Mouse (Mus musculus): Measurements from ENCODE around the gene Ptprd. TPM values are rescaled to one million over a fixed set of nuclear protein-coding genes. Genes with fewer than 3 reads are reported as not detected.

Ptprd gene
- 14.5 and 15.9 TPM in 2 replicates for polyA plus RNA-seq (2015; fragmentation: Nextera tagmentation; extraction: Ambion mirVana)

- ATAC-seq (ENCODE audit: borderline replicate concordance, extremely low read depth, low FRiP score, low TSS enrichment), result peak; percentile 65
- Histone ChIP-seq H3K9ac (no peak within 1 kb of the TSS), H3K9me3 (no peaks in the 10 kb centered on the region)
These were observed at the start of gene Ptprd for GRCm38 (mm10) chr4:78211529-78212494. TSS of gene Ptprd (minus strand) at chr4:78211961.

DNA sequence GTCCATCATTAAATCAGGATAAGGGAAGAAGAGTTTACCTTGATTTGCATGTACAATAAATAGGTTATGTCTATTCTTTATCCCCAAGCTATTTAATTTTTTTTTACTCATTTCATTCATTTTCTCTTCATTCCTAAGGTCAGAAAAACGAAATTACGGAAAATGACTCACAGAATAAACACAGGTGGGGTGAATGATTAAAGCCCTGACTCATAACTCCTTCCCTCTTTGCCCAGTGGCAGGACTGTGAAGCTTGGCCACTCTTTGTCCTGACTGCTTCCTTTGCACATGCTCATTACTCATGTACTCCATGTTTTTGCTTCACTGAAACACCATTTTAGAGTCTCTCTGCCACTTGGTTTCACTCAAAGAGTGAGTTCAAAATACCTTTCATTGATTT lies 24.1 kb upstream of the Ptprd start:
- H3K4me3 ChIP-seq, result no peak overlapping the region
- WGBS, result 54% methylated on average over 2 of the region's 2 CpGs

More at GRCm38 (mm10) chr4:78211529-78212494, at the start of gene Ptprd:
- WGBS, result under 1% methylated on average over 52 of the region's 86 CpGs
- Histone ChIP-seq H3K27me3 (peaks cover 25% of the 10 kb centered on the region), H3K4me3 (peak within 1 kb of the TSS; percentile 43), H3K4me1 (peaks cover 4% of the 10 kb centered on the region; the same call in 1 of the 2 replicates), H3K27ac (no peak within 1 kb of the TSS), H3K4me2 (peak within 1 kb of the TSS; percentile 80), H3K36me3 (no peaks in the 10 kb centered on the region)

DNA sequence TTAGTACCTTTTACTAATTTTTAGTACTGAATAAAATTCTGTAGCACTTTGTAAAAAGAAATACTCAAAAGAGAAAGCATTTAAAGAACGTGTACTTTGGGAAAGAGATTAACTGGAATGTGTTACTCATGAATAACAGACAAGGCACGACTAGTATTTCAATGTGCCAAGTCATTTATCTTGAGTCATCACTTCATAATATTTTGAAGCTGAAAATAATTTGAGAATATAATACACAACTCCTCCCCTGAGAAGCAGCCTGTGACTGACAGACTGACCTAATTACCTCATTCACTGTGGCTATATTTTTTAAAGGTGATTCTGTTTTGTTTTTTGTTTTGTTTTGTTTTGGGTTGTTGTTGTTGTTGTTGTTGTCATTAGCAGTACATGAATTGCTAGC lies 23.6 kb upstream of the Ptprd start:
- no peaks in the 10 kb centered on the region for H3K4me1 ChIP-seq
- ATAC-seq (ENCODE audit: borderline replicate concordance, extremely low read depth, low FRiP score, low TSS enrichment), result no peak
- no peak overlapping the region for H3K4me3 ChIP-seq
- H3K9me3 ChIP-seq, result no peaks in the 10 kb centered on the region
- no peak overlapping the region for H3K27ac ChIP-seq
- no peak overlapping the region for H3K9ac ChIP-seq
- WGBS, result 48% methylated on average over 2 of the region's 2 CpGs
- no peak overlapping the region for H3K4me2 ChIP-seq
- H3K36me3 ChIP-seq, result no peaks in the 10 kb centered on the region
- no peaks in the 10 kb centered on the region for H3K27me3 ChIP-seq

More for the DNA sequence above, 24.1 kb upstream of the Ptprd start:
- ATAC-seq (ENCODE audit: borderline replicate concordance, extremely low read depth, low FRiP score, low TSS enrichment), result no peak
- Histone ChIP-seq H3K4me2 (no peak overlapping the region), H3K27me3 (no peaks in the 10 kb centered on the region), H3K36me3 (no peaks in the 10 kb centered on the region), H3K9ac (no peak overlapping the region), H3K4me1 (no peaks in the 10 kb centered on the region), H3K9me3 (no peaks in the 10 kb centered on the region), H3K27ac (no peak overlapping the region)

DNA sequence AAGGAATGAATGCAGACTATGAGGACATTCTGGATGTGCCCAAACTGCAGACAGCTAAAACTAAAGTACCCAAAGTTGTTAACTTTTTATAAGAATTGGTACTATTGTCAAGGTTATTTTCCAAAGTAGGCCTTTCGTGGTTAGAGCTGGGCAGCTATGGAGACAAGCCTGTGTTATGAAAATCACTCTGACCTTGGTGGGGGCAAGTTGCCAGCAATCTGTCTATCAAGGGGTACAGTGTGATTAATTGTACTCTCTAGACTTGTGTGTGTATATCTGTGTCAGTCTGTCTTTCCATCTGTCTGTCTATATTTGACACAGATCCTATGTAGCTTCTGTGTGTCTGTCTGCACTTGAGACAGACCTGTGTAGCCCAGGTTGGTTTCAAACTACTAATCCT lies 22.9 kb upstream of the Ptprd start:
- Histone ChIP-seq H3K4me2 (no peak overlapping the region), H3K9ac (no peak overlapping the region), H3K27me3 (no peaks in the 10 kb centered on the region), H3K27ac (no peak overlapping the region), H3K4me1 (no peaks in the 10 kb centered on the region), H3K9me3 (no peaks in the 10 kb centered on the region), H3K36me3 (no peaks in the 10 kb centered on the region), H3K4me3 (no peak overlapping the region)
- WGBS, result 86% methylated on average over 1 of the region's 1 CpGs
- no peak for ATAC-seq (ENCODE audit: borderline replicate concordance, extremely low read depth, low FRiP score, low TSS enrichment)

DNA sequence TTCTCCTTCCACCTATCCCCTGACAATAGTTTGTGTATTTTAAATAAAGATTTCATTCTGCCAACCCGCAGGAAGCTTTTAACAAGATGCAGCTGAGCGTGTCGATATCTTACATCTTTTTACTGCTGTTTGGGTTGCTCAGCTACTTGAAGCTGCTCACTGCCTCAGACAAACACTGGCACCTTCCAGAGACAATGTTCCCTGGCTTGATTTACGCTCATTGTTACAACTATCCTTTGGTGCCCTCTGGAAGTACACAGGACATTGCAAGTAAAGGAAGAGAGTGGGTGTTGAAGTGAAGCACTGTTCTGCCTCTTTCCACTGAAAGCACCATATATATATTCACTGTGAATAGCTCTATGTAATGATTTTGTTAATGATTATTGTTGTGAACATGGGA lies 2.2 kb upstream of the Ptprd start:
- Histone ChIP-seq H3K9ac (no peak overlapping the region), H3K4me1 (peaks cover 4% of the 10 kb centered on the region; the same call in 1 of the 2 replicates), H3K27me3 (peaks cover 25% of the 10 kb centered on the region), H3K9me3 (no peaks in the 10 kb centered on the region), H3K27ac (no peak overlapping the region), H3K4me3 (no peak overlapping the region), H3K4me2 (no peak overlapping the region), H3K36me3 (no peaks in the 10 kb centered on the region)
- 64% methylated on average over 4 of the region's 4 CpGs for WGBS
- no peak for ATAC-seq (ENCODE audit: borderline replicate concordance, extremely low read depth, low FRiP score, low TSS enrichment)

DNA sequence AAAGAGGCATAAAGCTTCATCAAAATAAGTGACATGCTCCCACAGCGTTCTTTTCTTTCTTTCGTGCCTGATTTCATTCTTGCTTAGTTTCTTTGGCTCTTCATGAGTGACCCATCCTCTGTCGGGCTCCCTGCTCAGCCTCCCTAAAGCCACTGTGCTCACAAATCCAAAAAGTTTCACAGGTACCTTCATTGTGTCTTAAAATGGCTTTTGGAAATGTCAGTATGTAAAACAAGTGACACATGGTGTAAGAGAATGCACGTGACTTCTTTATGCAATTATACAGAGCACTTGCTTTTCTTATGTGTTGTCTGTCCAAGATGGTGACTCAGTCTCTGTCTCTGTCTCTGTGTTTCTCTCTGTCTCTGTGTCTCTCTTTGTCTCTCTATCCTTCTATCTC lies 1.2 kb upstream of the Ptprd start:
- no peak overlapping the region for H3K4me3 ChIP-seq
- WGBS, result 72% methylated on average over 4 of the region's 4 CpGs
- no peak overlapping the region for H3K4me2 ChIP-seq
- no peak overlapping the region for H3K9ac ChIP-seq
- no peak for ATAC-seq (ENCODE audit: borderline replicate concordance, extremely low read depth, low FRiP score, low TSS enrichment)
- H3K9me3 ChIP-seq, result no peaks in the 10 kb centered on the region
- H3K27ac ChIP-seq, result no peak overlapping the region
- peaks cover 25% of the 10 kb centered on the region for H3K27me3 ChIP-seq
- H3K36me3 ChIP-seq, result no peaks in the 10 kb centered on the region
- peaks cover 4% of the 10 kb centered on the region; the same call in 1 of the 2 replicates for H3K4me1 ChIP-seq

GRCm38 (mm10) chr4:78210878-78211528 lies 758 bp downstream of the Ptprd start:
- H3K4me2 ChIP-seq, result peak overlapping the region; percentile 80
- H3K4me3 ChIP-seq, result peak overlapping the region; percentile 43
- 27% methylated on average over 9 of the region's 9 CpGs for WGBS
- H3K27me3 ChIP-seq, result peaks cover 25% of the 10 kb centered on the region
- ATAC-seq (ENCODE audit: borderline replicate concordance, extremely low read depth, low FRiP score, low TSS enrichment), result no peak
- peaks cover 4% of the 10 kb centered on the region; the same call in 1 of the 2 replicates for H3K4me1 ChIP-seq
- H3K36me3 ChIP-seq, result no peaks in the 10 kb centered on the region
- H3K9me3 ChIP-seq, result no peaks in the 10 kb centered on the region
- H3K9ac ChIP-seq, result no peak overlapping the region
- H3K27ac ChIP-seq, result no peak overlapping the region

GRCm38 (mm10) chr4:78205018-78205417 lies 6.7 kb downstream of the Ptprd start:
- no peak overlapping the region for H3K4me2 ChIP-seq
- WGBS, result 34% methylated on average over 3 of the region's 3 CpGs
- no peak overlapping the region for H3K27ac ChIP-seq
- H3K27me3 ChIP-seq, result no peaks in the 10 kb centered on the region
- H3K4me1 ChIP-seq, result no peaks in the 10 kb centered on the region
- no peaks in the 10 kb centered on the region for H3K36me3 ChIP-seq
- H3K4me3 ChIP-seq, result no peak overlapping the region
- H3K9me3 ChIP-seq, result no peaks in the 10 kb centered on the region
- no peak overlapping the region for H3K9ac ChIP-seq
- no peak for ATAC-seq (ENCODE audit: borderline replicate concordance, extremely low read depth, low FRiP score, low TSS enrichment)

DNA sequence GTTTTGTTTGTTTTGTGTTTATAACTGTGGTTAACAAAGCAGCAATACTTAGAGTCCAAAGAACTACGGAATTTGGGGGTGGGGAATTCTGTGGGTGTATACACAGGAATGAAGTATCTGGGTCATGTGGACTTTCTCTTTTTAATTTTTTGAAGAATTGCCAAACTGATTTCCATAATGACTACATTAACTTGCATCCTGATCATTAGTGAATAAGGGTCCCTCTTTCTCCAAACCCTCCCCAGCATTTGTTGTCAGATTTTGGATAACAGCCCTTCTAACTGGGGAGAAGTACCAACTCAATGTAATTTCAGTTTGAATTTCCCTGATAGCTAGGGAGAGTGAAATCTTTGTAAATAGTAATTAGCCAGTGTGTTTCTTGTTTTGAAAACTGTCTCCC lies 43.3 kb downstream of the Ptprd start:
- H3K9me3 ChIP-seq, result no peaks in the 10 kb centered on the region
- H3K4me1 ChIP-seq, result no peaks in the 10 kb centered on the region
- 76% methylated on average over 1 of the region's 1 CpGs for WGBS
- H3K27ac ChIP-seq, result no peak overlapping the region
- H3K4me2 ChIP-seq, result no peak overlapping the region
- no peak for ATAC-seq (ENCODE audit: borderline replicate concordance, extremely low read depth, low FRiP score, low TSS enrichment)
- no peak overlapping the region for H3K9ac ChIP-seq
- no peak overlapping the region for H3K4me3 ChIP-seq
- H3K36me3 ChIP-seq, result no peaks in the 10 kb centered on the region
- H3K27me3 ChIP-seq, result no peaks in the 10 kb centered on the region

GRCm38 (mm10) chr4:78160451-78160850 lies 51.3 kb downstream of the Ptprd start:
- H3K4me3 ChIP-seq, result no peak overlapping the region
- no peaks in the 10 kb centered on the region for H3K36me3 ChIP-seq
- H3K9ac ChIP-seq, result no peak overlapping the region
- H3K4me2 ChIP-seq, result no peak overlapping the region
- 77% methylated on average over 3 of the region's 3 CpGs for WGBS
- H3K27ac ChIP-seq, result no peak overlapping the region
- H3K27me3 ChIP-seq, result no peaks in the 10 kb centered on the region
- no peak for ATAC-seq (ENCODE audit: borderline replicate concordance, extremely low read depth, low FRiP score, low TSS enrichment)
- H3K9me3 ChIP-seq, result no peaks in the 10 kb centered on the region
- no peaks in the 10 kb centered on the region for H3K4me1 ChIP-seq

DNA sequence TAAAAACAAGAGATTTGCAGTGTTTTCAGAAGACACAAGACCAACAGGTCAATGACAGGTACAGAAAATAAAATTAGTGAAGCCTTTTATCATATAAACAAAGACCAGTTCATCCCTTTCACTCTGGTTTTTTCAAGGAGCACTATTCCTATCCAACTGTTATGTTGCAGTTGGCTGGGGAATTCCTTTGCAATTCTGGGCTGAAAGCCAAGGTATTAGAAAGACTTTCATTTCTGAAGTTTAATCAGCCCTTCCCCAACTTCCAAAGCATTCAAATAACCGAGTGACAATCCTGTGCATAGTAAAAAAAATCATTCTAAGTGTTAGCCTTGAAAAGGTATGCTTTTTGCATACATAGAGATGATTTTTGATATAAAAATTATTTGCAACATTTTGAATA lies 61.2 kb downstream of the Ptprd start:
- no peak overlapping the region for H3K4me2 ChIP-seq
- no peaks in the 10 kb centered on the region for H3K27me3 ChIP-seq
- H3K27ac ChIP-seq, result no peak overlapping the region
- no peaks in the 10 kb centered on the region for H3K36me3 ChIP-seq
- no peak for ATAC-seq (ENCODE audit: borderline replicate concordance, extremely low read depth, low FRiP score, low TSS enrichment)
- no peaks in the 10 kb centered on the region for H3K9me3 ChIP-seq
- WGBS, result 17% methylated on average over 1 of the region's 1 CpGs
- H3K4me1 ChIP-seq, result no peaks in the 10 kb centered on the region
- H3K4me3 ChIP-seq, result no peak overlapping the region
- no peak overlapping the region for H3K9ac ChIP-seq

GRCm38 (mm10) chr4:78142767-78143148 lies 69.0 kb downstream of the Ptprd start:
- no peak for ATAC-seq (ENCODE audit: borderline replicate concordance, extremely low read depth, low FRiP score, low TSS enrichment)
- Histone ChIP-seq H3K27ac (no peak overlapping the region), H3K4me3 (no peak overlapping the region), H3K9me3 (no peaks in the 10 kb centered on the region), H3K27me3 (no peaks in the 10 kb centered on the region), H3K36me3 (no peaks in the 10 kb centered on the region), H3K4me2 (no peak overlapping the region), H3K9ac (no peak overlapping the region), H3K4me1 (no peaks in the 10 kb centered on the region)
- WGBS, result 97% methylated on average over 1 of the region's 1 CpGs
